Mouse (Mus musculus) CD8-positive naive resting alpha-beta T cell, adult 2 months (primary cell): ENCODE results near the gene Sirpb1c.
"Not testable (repeated sequence)": the region's sequence is repeated elsewhere in the genome, so short reads cannot be mapped to it uniquely, and the experiment has no call there.

Experiments
- DNase-seq, 2 experiments: peaks; one replicate each; pipeline ENCODE4 v3.0.0; 2022; ENCODE audit warnings: low read depth in 2 of 2, low spot score in 2 of 2

Sirpb1c gene

GRCm38 (mm10) chr3:15848280-15848679, at the start of gene Sirpb1c:
TSS of gene Sirpb1c (minus strand) at chr3:15848528.
- DNase-seq: not testable (repeated sequence)

DNA sequence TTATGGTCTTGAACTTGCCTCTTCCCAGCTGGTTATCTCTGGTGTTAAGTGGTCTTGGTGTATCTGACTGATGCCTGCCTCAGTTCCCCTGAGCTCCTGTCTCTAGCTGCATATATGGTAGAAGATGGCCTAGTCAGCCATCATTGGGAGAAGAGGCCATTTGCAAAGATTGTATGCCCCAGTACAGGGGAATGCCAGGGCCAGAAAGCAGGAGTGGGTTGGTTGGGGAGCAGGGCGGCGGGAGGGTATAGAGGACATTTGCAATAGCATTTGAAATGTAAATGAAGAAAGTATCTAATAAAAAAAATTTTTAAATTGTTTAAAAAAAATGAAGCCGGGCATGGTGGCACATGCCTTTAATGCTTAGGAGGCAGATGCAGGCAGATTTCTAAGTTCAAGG, 38.1 kb upstream of the Sirpb1c start:
- DNase-seq: no peak

- DNase-seq: not testable (repeated sequence)
Measured at GRCm38 (mm10) chr3:15855773-15856172, 7.4 kb upstream of the Sirpb1c start.

DNA sequence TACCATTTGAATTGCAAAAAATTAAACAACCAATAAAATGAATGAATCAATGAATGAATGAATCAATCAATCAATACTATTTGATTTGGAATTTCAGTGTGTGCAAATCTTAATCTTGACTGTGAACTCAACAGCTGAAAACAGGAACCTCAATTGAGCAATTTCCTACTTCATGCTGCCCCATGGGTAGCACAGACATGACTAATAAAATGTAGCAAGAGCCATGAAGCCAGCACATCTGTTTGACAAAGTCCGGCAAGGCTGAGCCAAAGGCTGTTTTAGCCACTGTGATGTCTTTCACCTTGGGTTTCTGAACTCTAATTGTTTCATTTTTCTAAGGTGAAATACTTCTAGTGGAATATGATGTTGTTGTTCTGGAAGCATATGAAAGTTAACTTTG, 1.6 kb upstream of the Sirpb1c start:
- DNase-seq: no peak

DNA sequence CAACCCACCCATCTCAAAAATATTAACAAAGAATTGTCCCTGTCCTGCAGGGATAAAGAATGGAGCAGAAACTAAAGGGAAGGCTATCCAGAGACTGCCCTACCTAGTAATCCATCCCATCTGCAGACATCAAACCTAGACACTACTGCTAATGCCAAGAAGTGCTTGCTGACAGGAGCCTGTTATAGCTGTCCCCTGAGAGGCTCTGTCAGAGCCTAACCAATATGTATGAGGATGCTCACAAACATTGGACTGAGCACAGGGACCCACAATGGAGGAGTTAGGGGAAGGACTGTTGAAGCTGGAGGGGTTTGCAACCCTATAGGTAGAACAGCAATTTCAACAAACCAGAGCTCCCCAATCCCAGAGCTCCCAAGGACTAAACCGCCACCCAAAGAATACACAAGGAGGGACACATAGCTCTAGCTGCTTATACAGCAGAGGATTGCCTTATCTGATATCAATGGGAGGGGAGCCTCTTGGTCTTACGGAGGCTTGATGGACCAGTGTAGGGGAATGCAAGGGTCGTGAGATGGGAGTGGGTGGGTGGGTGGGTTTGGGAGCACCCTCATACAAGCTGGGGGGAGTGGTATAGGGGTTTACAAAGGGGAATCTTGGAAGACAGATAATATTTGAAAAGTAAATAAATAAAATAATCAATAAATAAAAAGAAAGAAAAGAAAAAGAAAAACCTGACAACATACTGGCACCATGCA, 838 bp downstream of the Sirpb1c start:
- no peak for DNase-seq

- not testable (repeated sequence) for DNase-seq
Measured at GRCm38 (mm10) chr3:15773642-15774041, 74.7 kb downstream of the Sirpb1c start.
